Mouse (Mus musculus) megakaryocyte, embryonic 14.5 days (primary cell): ENCODE results near the gene Mrpl58.

Experiments
- FLI1 ChIP-seq: IDR thresholded peaks from 2 replicates; pipeline ENCODE4 v1.6.1; 2012; ENCODE audit warnings: low read length, inconsistent platforms, mixed read lengths
- GATA1 ChIP-seq: IDR thresholded peaks from 3 replicates; pipeline ENCODE4 v1.6.1; 2012; ENCODE audit warnings: mixed read lengths, low read length, inconsistent platforms, borderline replicate concordance

- TF ChIP-seq GATA1 (no peak), FLI1 (no peak)
These were observed 6.0 kb downstream of the Mrpl58 start for GRCm38 (mm10) chr11:115409556-115409955.
